Mouse (Mus musculus): ENCODE data around the gene Dip2b.

GRCm38 (mm10) chr15:100218018-100218417 lies 179.6 kb downstream of the Dip2b start:
- TF ChIP-seq POLR2A (IDR thresholded peaks at IDR 0.05; ENCODE audit: borderline replicate concordance, extremely low read depth, low read depth, low read length) (no peak), CTCF (IDR thresholded peaks at IDR 0.05; ENCODE audit: insufficient read depth, low read length) (no peak)

Data from lung, adult 2 months (tissue).